Mouse (Mus musculus) thymus, adult 2 months (tissue): ENCODE measurements around the gene Gm21992.

Source experiments
- CTCF ChIP-seq: fragments of 200-500 bp; IDR thresholded peaks from 2 replicates; pipeline ENCODE4 v1.5.1; 2012; ENCODE audit warnings: mild to moderate bottlenecking, control low read depth, low read length, moderate library complexity, borderline replicate concordance; ENCODE audit not compliant: control insufficient read depth, poor library complexity, insufficient read depth; ENCODE audit errors: extremely low read depth
- POLR2A ChIP-seq: fragments of 200-500 bp; IDR thresholded peaks from 2 replicates; pipeline ENCODE4 v1.6.1; 2012; ENCODE audit warnings: mild to moderate bottlenecking, low read length, control low read depth, moderate library complexity; ENCODE audit not compliant: control insufficient read depth, poor library complexity, insufficient read depth; ENCODE audit errors: extremely low read depth

DNA sequence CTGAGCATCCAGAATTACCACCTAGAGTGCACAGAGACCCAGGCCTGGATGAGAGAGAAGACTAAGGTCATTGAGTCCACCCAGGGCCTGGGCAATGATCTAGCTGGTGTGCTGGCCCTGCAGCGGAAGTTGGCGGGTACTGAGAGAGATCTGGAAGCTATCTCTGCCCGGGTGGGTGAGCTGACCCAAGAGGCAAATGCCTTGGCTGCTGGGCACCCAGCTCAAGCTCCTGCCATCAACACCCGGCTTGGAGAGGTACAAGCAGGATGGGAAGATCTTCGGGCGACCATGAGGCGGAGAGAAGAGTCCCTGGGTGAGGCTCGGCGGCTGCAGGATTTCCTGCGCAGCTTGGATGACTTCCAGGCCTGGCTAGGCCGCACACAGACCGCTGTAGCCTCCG is 73.5 kb downstream of the Gm21992 start:
- no peak for TF ChIP-seq POLR2A
- no peak for TF ChIP-seq CTCF
